Mouse (Mus musculus) left cerebral cortex, postnatal 36 days (tissue): Measurements from ENCODE around the gene Zfp648. TPM values are rescaled to one million over a fixed set of nuclear protein-coding genes. Genes with fewer than 3 reads are reported as not detected.

Source experiments
- DNase-seq, 2 experiments: peaks; one replicate each; pipeline ENCODE4 v3.0.0; 2021 to 2022; ENCODE audit warnings: low spot score in 2 of 2, mixed read lengths in 1 of 2
- intact Hi-C: fragments of 180-260 bp; cut with DNase I; formaldehyde crosslinking; loops from one replicate; pipeline ENCODE4 v1.15.1; 2025
- total RNA-seq, 2 experiments: library from RNA; stranded (reverse); gene quantifications; 2 replicates each; pipeline ENCODE4 v1.2.3; 2021

The Zfp648 gene
- total RNA-seq, 2 experiments from 2014 or later = 0.75 to 0.76 TPM

- peak; percentile 43 to 56 for DNase-seq
- intact Hi-C loops = no loop called here
These were observed 3.9 kb downstream of the Zfp648 start for GRCm38 (mm10) chr1:154204652-154205573.

GRCm38 (mm10) chr1:154219991-154220390 lies 19.0 kb downstream of the Zfp648 start:
- intact Hi-C loops = no loop called here
- DNase-seq = no peak

GRCm38 (mm10) chr1:154220566-154220965 lies 19.6 kb downstream of the Zfp648 start:
- no peak for DNase-seq
- intact Hi-C loops = no loop called here

- intact Hi-C loops = no loop called here
- DNase-seq = peak in 1 of 2 experiments; percentile 32
These were observed 22.8 kb downstream of the Zfp648 start for GRCm38 (mm10) chr1:154223807-154224207.

- DNase-seq = no peak
- intact Hi-C loops = no loop called here
These were observed 31.6 kb downstream of the Zfp648 start for GRCm38 (mm10) chr1:154232594-154232993.

GRCm38 (mm10) chr1:154233033-154233432 lies 32.0 kb downstream of the Zfp648 start:
- intact Hi-C loops = no loop called here
- no peak for DNase-seq

- no peak for DNase-seq
- intact Hi-C loops = no loop called here
These were observed 33.8 kb downstream of the Zfp648 start for GRCm38 (mm10) chr1:154234814-154235213.

GRCm38 (mm10) chr1:154238876-154239275 lies 37.9 kb downstream of the Zfp648 start:
- intact Hi-C loops = no loop called here
- DNase-seq = no peak

- no peak for DNase-seq
- intact Hi-C loops = no loop called here
These were observed 50.2 kb downstream of the Zfp648 start for GRCm38 (mm10) chr1:154251186-154251585.

GRCm38 (mm10) chr1:154252739-154253138 lies 51.8 kb downstream of the Zfp648 start:
- DNase-seq = peak; percentile 50 to 63
- intact Hi-C loops = no loop called here
